Mouse (Mus musculus) thymus, postnatal 0 days (tissue): ENCODE measurements around the gene Phldb2. TPM values are rescaled to one million over a fixed set of nuclear protein-coding genes. Genes with fewer than 3 reads are reported as not detected.
A peak's percentile ranks its signal among the peaks of the same experiment; 100 is the strongest.

Experiments used
- DNase-seq: peaks from one replicate; pipeline ENCODE4 v3.0.0-alpha.2; 2015; ENCODE audit warnings: low spot score
- polyA plus RNA-seq: library from polyadenylated mRNA; unstranded; fragments of >200 nt; fragmentation: Nextera tagmentation; extraction: Ambion mirVana; gene quantifications from 2 replicates; pipeline ENCODE4 v1.2.1, GENCODE M21; 2015

The Phldb2 gene
- polyA plus RNA-seq, 1 experiment from 2014 or later, result 2.6 TPM

- no peak for DNase-seq
These were observed 1.4 kb downstream of the Phldb2 start for GRCm38 (mm10) chr16:45952035-45952434.

GRCm38 (mm10) chr16:45946335-45946734 is 7.1 kb downstream of the Phldb2 start:
- no peak for DNase-seq

- no peak for DNase-seq
These were observed 7.7 kb downstream of the Phldb2 start for GRCm38 (mm10) chr16:45945649-45946048.

- no peak for DNase-seq
These were observed 8.2 kb downstream of the Phldb2 start for GRCm38 (mm10) chr16:45945174-45945631.

GRCm38 (mm10) chr16:45942169-45942891 is 11.1 kb downstream of the Phldb2 start:
- peak; percentile 45 for DNase-seq

- DNase-seq, result no peak
These were observed 12.7 kb downstream of the Phldb2 start for GRCm38 (mm10) chr16:45940701-45941100.

- no peak for DNase-seq
These were observed 14.0 kb downstream of the Phldb2 start for GRCm38 (mm10) chr16:45939436-45939835.

- DNase-seq, result no peak
These were observed 16.0 kb downstream of the Phldb2 start for GRCm38 (mm10) chr16:45937381-45937780.

GRCm38 (mm10) chr16:45936521-45936920 is 16.9 kb downstream of the Phldb2 start:
- DNase-seq, result no peak

GRCm38 (mm10) chr16:45935956-45936483 is 17.4 kb downstream of the Phldb2 start:
- DNase-seq, result no peak

- no peak for DNase-seq
These were observed 18.5 kb downstream of the Phldb2 start for GRCm38 (mm10) chr16:45934721-45935407.

- DNase-seq, result no peak
These were observed 23.1 kb downstream of the Phldb2 start for GRCm38 (mm10) chr16:45930308-45930707.

- DNase-seq, result no peak
These were observed 25.3 kb downstream of the Phldb2 start for GRCm38 (mm10) chr16:45928090-45928489.

- no peak for DNase-seq
These were observed 25.8 kb downstream of the Phldb2 start for GRCm38 (mm10) chr16:45927601-45928000.

GRCm38 (mm10) chr16:45926875-45927274 is 26.5 kb downstream of the Phldb2 start:
- no peak for DNase-seq

- no peak for DNase-seq
These were observed 29.5 kb downstream of the Phldb2 start for GRCm38 (mm10) chr16:45923731-45924424.

GRCm38 (mm10) chr16:45922546-45923229 is 30.7 kb downstream of the Phldb2 start:
- no peak for DNase-seq

- no peak for DNase-seq
These were observed 33.8 kb downstream of the Phldb2 start for GRCm38 (mm10) chr16:45919572-45919971.

- DNase-seq, result no peak
These were observed 49.8 kb downstream of the Phldb2 start for GRCm38 (mm10) chr16:45903595-45903994.

GRCm38 (mm10) chr16:45898459-45898858 is 54.9 kb downstream of the Phldb2 start:
- no peak for DNase-seq

- DNase-seq, result no peak
These were observed 56.8 kb downstream of the Phldb2 start for GRCm38 (mm10) chr16:45896587-45896986.
